Mouse (Mus musculus) leukemia stem cell, adult 10-12 weeks (primary cell): Measurements from ENCODE around the gene Rbsn. TPM values are rescaled to one million over a fixed set of nuclear protein-coding genes. Genes with fewer than 3 reads are reported as not detected.

Experiments used
- polyA plus RNA-seq: library from polyadenylated mRNA; stranded (reverse); fragments of >175 nt; gene quantifications from 2 replicates; pipeline ENCODE4 v1.2.3, GENCODE M21; 2012; ENCODE audit warnings: low replicate concordance

Rbsn gene
- 4.4 and 9.8 TPM in 2 replicates for polyA plus RNA-seq

DNA sequence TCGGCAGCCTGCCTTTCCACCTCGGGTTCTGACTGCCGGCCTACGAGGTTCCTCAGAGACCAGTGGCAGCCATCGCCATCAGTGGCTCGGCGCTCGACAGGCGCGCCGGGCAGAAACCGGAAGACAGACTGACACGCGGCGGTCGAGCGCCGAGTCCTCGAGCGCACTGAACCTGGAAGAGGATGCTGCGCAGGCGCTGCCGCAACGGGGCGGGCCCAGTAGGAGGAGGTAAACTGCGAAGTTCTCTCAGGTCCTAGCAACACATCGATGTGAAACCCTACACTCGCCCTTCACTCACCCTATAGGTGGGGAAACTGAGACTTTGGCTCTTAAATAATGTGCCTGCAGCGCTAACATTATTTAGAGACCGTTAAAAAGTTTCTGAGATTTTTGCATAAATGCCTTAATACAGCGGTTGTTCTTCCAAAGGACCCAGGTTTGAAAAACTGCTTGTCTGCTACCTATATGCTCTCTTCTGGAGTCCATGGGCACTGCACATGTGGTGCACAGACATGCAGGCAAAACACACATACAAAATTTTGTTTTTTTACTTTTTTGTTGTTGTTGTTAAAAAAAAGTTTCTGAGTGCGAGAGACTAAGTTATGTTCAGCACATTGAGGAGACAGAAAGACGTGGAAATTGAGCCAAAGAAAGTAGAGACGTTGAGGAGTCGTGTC, at the start of gene Rbsn:
TSS of gene Rbsn (minus strand) at position 153 of the 677 bp plus-strand sequence.

DNA sequence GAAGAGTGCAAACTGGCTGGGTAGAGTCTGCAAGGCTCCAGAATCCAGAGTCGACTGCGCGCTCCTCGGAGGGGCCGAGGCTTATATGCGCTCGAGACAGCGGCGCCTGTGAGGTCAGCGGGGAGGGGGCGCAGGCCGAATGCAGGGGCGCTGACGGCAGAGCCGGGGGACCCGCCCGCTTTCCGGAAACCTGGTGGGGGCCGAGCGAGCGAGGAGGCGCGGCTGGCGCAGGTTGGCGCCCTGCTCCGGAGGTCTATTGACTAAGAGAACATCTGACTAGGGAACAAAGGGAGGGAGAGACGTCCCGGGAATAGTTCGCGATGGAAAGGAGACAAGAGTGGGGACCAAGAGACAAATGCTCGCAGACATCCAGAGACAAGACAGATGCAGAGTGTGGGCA, 29.9 kb upstream of the Rbsn start, which contains the start of gene Trh:
TSS of gene Trh (minus strand) at position 60 of the 400 bp plus-strand sequence.

DNA sequence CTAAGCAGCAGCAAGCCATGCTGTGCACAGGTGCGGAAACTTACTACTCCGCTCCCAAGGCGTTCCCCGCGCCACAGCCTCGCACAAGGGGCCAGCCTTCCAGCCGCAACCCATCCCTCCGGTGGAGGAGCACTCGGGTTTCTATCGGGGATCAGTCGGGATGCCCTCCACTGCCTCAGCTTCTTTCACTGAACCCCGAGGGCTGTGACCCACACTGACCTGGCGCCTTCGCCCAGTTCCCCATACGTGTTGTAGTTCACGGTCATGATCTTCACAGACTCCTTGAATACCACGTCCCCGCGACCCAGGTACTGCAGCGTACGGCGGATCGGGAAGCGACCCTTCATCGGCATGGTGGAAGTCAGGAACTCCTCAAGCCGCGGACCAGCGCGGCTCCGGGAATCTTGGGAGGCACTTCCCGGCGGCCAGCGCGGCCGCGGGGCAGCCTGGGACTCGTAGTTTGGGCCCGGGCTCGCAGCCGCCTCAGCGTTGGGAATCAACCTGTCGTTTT, 31.0 kb downstream of the Rbsn start, which contains the start of gene Mrps25:
TSS of gene Mrps25 (minus strand) at position 413 of the 511 bp plus-strand sequence.

Other genes with a start within 250 kb of the Rbsn start
- 0.54 and 1.2 TPM in 2 replicates for gene Fgd5, start 236.0 kb downstream of the Rbsn start, polyA plus RNA-seq
- 6.3 and 7.5 TPM in 2 replicates for gene Nr2c2, start 123.5 kb downstream of the Rbsn start, polyA plus RNA-seq
- gene Mrps25, start 30.9 kb downstream of the Rbsn start, polyA plus RNA-seq, result 4.7 and 5.5 TPM in 2 replicates
- gene Trh, start 29.7 kb upstream of the Rbsn start, polyA plus RNA-seq, result not detected in 2 replicates